Mouse (Mus musculus) spleen, adult 12 weeks (tissue): ENCODE data around the gene Naa40.

ENCODE experiments used
- DNase-seq: peaks from one replicate; pipeline ENCODE4 v3.0.0; 2022; ENCODE audit warnings: low spot score

Naa40 gene

GRCm38 (mm10) chr19:7214484-7214883 is 26.5 kb downstream of the Naa40 start:
- DNase-seq, result no peak

- no peak for DNase-seq
Observed at GRCm38 (mm10) chr19:7213010-7213409, 28.0 kb downstream of the Naa40 start.

GRCm38 (mm10) chr19:7212216-7212615 is 28.8 kb downstream of the Naa40 start:
- no peak for DNase-seq

GRCm38 (mm10) chr19:7209907-7210646 is 30.9 kb downstream of the Naa40 start:
- no peak for DNase-seq

- peak; percentile 91 for DNase-seq
Observed at GRCm38 (mm10) chr19:7205753-7206736, 34.9 kb downstream of the Naa40 start, which contains the start of gene Otub1. Otub1 (minus strand) TSS chr19:7206316.

- DNase-seq, result no peak
Observed at GRCm38 (mm10) chr19:7205326-7205725, 35.7 kb downstream of the Naa40 start.

- no peak for DNase-seq
Observed at GRCm38 (mm10) chr19:7204898-7205297, 36.1 kb downstream of the Naa40 start.

- DNase-seq, result no peak
Observed at GRCm38 (mm10) chr19:7200427-7200826, 40.6 kb downstream of the Naa40 start.

- DNase-seq, result no peak
Observed at GRCm38 (mm10) chr19:7199089-7199488, 41.9 kb downstream of the Naa40 start.

- DNase-seq, result no peak
Observed at GRCm38 (mm10) chr19:7197445-7197844, 43.5 kb downstream of the Naa40 start.

GRCm38 (mm10) chr19:7196741-7197270 is 44.2 kb downstream of the Naa40 start:
- no peak for DNase-seq

- DNase-seq, result peak; percentile 32
Observed at GRCm38 (mm10) chr19:7195900-7196728, 44.9 kb downstream of the Naa40 start.

GRCm38 (mm10) chr19:7192561-7192967 is 48.4 kb downstream of the Naa40 start:
- DNase-seq, result no peak

GRCm38 (mm10) chr19:7191639-7192038 is 49.3 kb downstream of the Naa40 start:
- no peak for DNase-seq

- DNase-seq, result no peak
Observed at GRCm38 (mm10) chr19:7190986-7191385, 50.0 kb downstream of the Naa40 start.

GRCm38 (mm10) chr19:7189026-7189425 is 52.0 kb downstream of the Naa40 start:
- DNase-seq, result no peak

- DNase-seq, result no peak
Observed at GRCm38 (mm10) chr19:7187157-7187556, 53.8 kb downstream of the Naa40 start.

GRCm38 (mm10) chr19:7185715-7186291 is 55.2 kb downstream of the Naa40 start:
- no peak for DNase-seq

GRCm38 (mm10) chr19:7185059-7185458 is 55.9 kb downstream of the Naa40 start:
- DNase-seq, result no peak

- no peak for DNase-seq
Observed at GRCm38 (mm10) chr19:7183419-7183818, 57.6 kb downstream of the Naa40 start.

GRCm38 (mm10) chr19:7182273-7182949 is 58.6 kb downstream of the Naa40 start:
- DNase-seq, result no peak
